Mouse (Mus musculus): ENCODE results near the gene Chd9. TPM values are rescaled to one million over a fixed set of nuclear protein-coding genes. Genes with fewer than 3 reads are reported as not detected.

The Chd9 gene
- polyA plus RNA-seq, 1 experiment from 2014 or later, result 43.9 TPM

GRCm38 (mm10) chr8:90894231-90894914 is 66.2 kb downstream of the Chd9 start:
- H3K4me2 ChIP-seq, result no peak overlapping the region
- H3K27ac ChIP-seq, result no peak overlapping the region; the same call in 1 of the 2 replicates

GRCm38 (mm10) chr8:90897343-90897742 is 69.2 kb downstream of the Chd9 start:
- Histone ChIP-seq H3K36me3 (no peaks in the 10 kb centered on the region), H3K27ac (no peak overlapping the region), H3K4me1 (replicated peaks) (peaks cover 4% of the 10 kb centered on the region), H3K9ac (no peak overlapping the region), H3K4me2 (no peak overlapping the region), H3K27me3 (no peaks in the 10 kb centered on the region), H3K9me3 (replicated peaks) (no peaks in the 10 kb centered on the region), H3K4me3 (no peak overlapping the region)
- ATAC-seq (replicated peaks; ENCODE audit: insufficient number of reproducible peaks, insufficient read depth, low FRiP score, low read depth), result no peak
- 77% methylated on average over 5 of the region's 5 CpGs for WGBS

More at GRCm38 (mm10) chr8:90894231-90894914, 66.2 kb downstream of the Chd9 start:
- Histone ChIP-seq H3K27me3 (no peaks in the 10 kb centered on the region), H3K4me1 (replicated peaks) (peaks cover 4% of the 10 kb centered on the region), H3K9me3 (replicated peaks) (no peaks in the 10 kb centered on the region), H3K9ac (no peak overlapping the region), H3K4me3 (no peak overlapping the region), H3K36me3 (no peaks in the 10 kb centered on the region)
- 46% methylated on average over 14 of the region's 14 CpGs for WGBS
- ATAC-seq (replicated peaks; ENCODE audit: insufficient number of reproducible peaks, insufficient read depth, low FRiP score, low read depth), result no peak

GRCm38 (mm10) chr8:90898578-90898977 is 70.4 kb downstream of the Chd9 start:
- peaks cover 4% of the 10 kb centered on the region for H3K4me1 ChIP-seq (replicated peaks)
- H3K27ac ChIP-seq, result no peak overlapping the region
- no peaks in the 10 kb centered on the region for H3K36me3 ChIP-seq
- H3K4me2 ChIP-seq, result no peak overlapping the region
- no peak overlapping the region for H3K9ac ChIP-seq
- no peak overlapping the region for H3K4me3 ChIP-seq
- no peaks in the 10 kb centered on the region for H3K27me3 ChIP-seq
- no peak for ATAC-seq (replicated peaks; ENCODE audit: insufficient number of reproducible peaks, insufficient read depth, low FRiP score, low read depth)
- no peaks in the 10 kb centered on the region for H3K9me3 ChIP-seq (replicated peaks)
- 22% methylated on average over 6 of the region's 6 CpGs for WGBS

- Histone ChIP-seq H3K4me2 (no peak overlapping the region), H3K4me3 (no peak overlapping the region), H3K4me1 (replicated peaks) (no peaks in the 10 kb centered on the region), H3K9me3 (replicated peaks) (no peaks in the 10 kb centered on the region), H3K36me3 (no peaks in the 10 kb centered on the region), H3K27me3 (no peaks in the 10 kb centered on the region), H3K27ac (no peak overlapping the region), H3K9ac (no peak overlapping the region)
- ATAC-seq (replicated peaks; ENCODE audit: insufficient number of reproducible peaks, insufficient read depth, low FRiP score, low read depth), result no peak
- 60% methylated on average over 2 of the region's 2 CpGs for WGBS
Observed at GRCm38 (mm10) chr8:90902002-90902401, 73.8 kb downstream of the Chd9 start.

- no peak overlapping the region for H3K4me2 ChIP-seq
- H3K4me3 ChIP-seq, result no peak overlapping the region
- H3K36me3 ChIP-seq, result no peaks in the 10 kb centered on the region
- ATAC-seq (replicated peaks; ENCODE audit: insufficient number of reproducible peaks, insufficient read depth, low FRiP score, low read depth), result no peak
- no peaks in the 10 kb centered on the region for H3K4me1 ChIP-seq (replicated peaks)
- no peaks in the 10 kb centered on the region for H3K27me3 ChIP-seq
- 87% methylated on average over 2 of the region's 2 CpGs for WGBS
- no peaks in the 10 kb centered on the region for H3K9me3 ChIP-seq (replicated peaks)
- no peak overlapping the region for H3K9ac ChIP-seq
- H3K27ac ChIP-seq, result no peak overlapping the region
Observed at GRCm38 (mm10) chr8:90904171-90904706, 76.1 kb downstream of the Chd9 start.

GRCm38 (mm10) chr8:90906922-90907321 is 78.8 kb downstream of the Chd9 start:
- WGBS, result 89% methylated on average over 4 of the region's 4 CpGs
- Histone ChIP-seq H3K27ac (no peak overlapping the region), H3K36me3 (no peaks in the 10 kb centered on the region), H3K27me3 (no peaks in the 10 kb centered on the region), H3K9ac (no peak overlapping the region), H3K9me3 (replicated peaks) (no peaks in the 10 kb centered on the region), H3K4me1 (replicated peaks) (0 out of 2 replicates have a peak, but pooled peaks cover 2% of the 10 kb centered on the region), H3K4me3 (peak overlapping the region; percentile 78; the same call in 1 of the 2 replicates), H3K4me2 (peak overlapping the region; percentile 91; the same call in 1 of the 2 replicates)
- no peak for ATAC-seq (replicated peaks; ENCODE audit: insufficient number of reproducible peaks, insufficient read depth, low FRiP score, low read depth)

GRCm38 (mm10) chr8:90907516-90907847 is 79.3 kb downstream of the Chd9 start:
- Histone ChIP-seq H3K9ac (peak overlapping the region; percentile 78), H3K27ac (peak overlapping the region; percentile 93), H3K9me3 (replicated peaks) (no peaks in the 10 kb centered on the region), H3K27me3 (no peaks in the 10 kb centered on the region), H3K4me1 (replicated peaks) (0 out of 2 replicates have a peak, but pooled peaks cover 2% of the 10 kb centered on the region), H3K36me3 (no peaks in the 10 kb centered on the region), H3K4me3 (peak overlapping the region; percentile 78), H3K4me2 (peak overlapping the region; percentile 91)
- no peak for ATAC-seq (replicated peaks; ENCODE audit: insufficient number of reproducible peaks, insufficient read depth, low FRiP score, low read depth)
- WGBS, result 25% methylated on average over 10 of the region's 10 CpGs

GRCm38 (mm10) chr8:90907848-90908551 is 79.8 kb downstream of the Chd9 start:
- Histone ChIP-seq H3K4me2 (peak overlapping the region; percentile 91), H3K9ac (peak overlapping the region; percentile 78), H3K4me3 (peak overlapping the region; percentile 78), H3K9me3 (replicated peaks) (no peaks in the 10 kb centered on the region), H3K4me1 (replicated peaks) (0 out of 2 replicates have a peak, but pooled peaks cover 2% of the 10 kb centered on the region), H3K36me3 (no peaks in the 10 kb centered on the region), H3K27ac (peak overlapping the region; percentile 93), H3K27me3 (no peaks in the 10 kb centered on the region)
- ATAC-seq (replicated peaks; ENCODE audit: insufficient number of reproducible peaks, insufficient read depth, low FRiP score, low read depth), result peak; percentile 97
- under 1% methylated on average over 78 of the region's 89 CpGs for WGBS

- Histone ChIP-seq H3K36me3 (no peaks in the 10 kb centered on the region), H3K4me3 (peak overlapping the region; percentile 78), H3K27ac (peak overlapping the region; percentile 93), H3K27me3 (no peaks in the 10 kb centered on the region), H3K9ac (peak overlapping the region; percentile 78), H3K4me1 (replicated peaks) (0 out of 2 replicates have a peak, but pooled peaks cover 2% of the 10 kb centered on the region), H3K4me2 (peak overlapping the region; percentile 91), H3K9me3 (replicated peaks) (no peaks in the 10 kb centered on the region)
- ATAC-seq (replicated peaks; ENCODE audit: insufficient number of reproducible peaks, insufficient read depth, low FRiP score, low read depth), result peak; percentile 37
- under 1% methylated on average over 63 of the region's 89 CpGs for WGBS
Observed at GRCm38 (mm10) chr8:90908580-90909471, 80.7 kb downstream of the Chd9 start.

- H3K4me2 ChIP-seq, result no peak overlapping the region
- H3K4me3 ChIP-seq, result no peak overlapping the region
- ATAC-seq (replicated peaks; ENCODE audit: insufficient number of reproducible peaks, insufficient read depth, low FRiP score, low read depth), result no peak
- peaks cover 2% of the 10 kb centered on the region; the same call in 1 of the 2 replicates for H3K4me1 ChIP-seq (replicated peaks)
- no peaks in the 10 kb centered on the region for H3K9me3 ChIP-seq (replicated peaks)
- H3K36me3 ChIP-seq, result no peaks in the 10 kb centered on the region
- WGBS, result 68% methylated on average over 3 of the region's 3 CpGs
- no peaks in the 10 kb centered on the region for H3K27me3 ChIP-seq
- H3K27ac ChIP-seq, result no peak overlapping the region
- H3K9ac ChIP-seq, result no peak overlapping the region
Observed at GRCm38 (mm10) chr8:90923158-90923905, 95.2 kb downstream of the Chd9 start.

All from heart, embryonic 15.5 days (tissue).